Mouse (Mus musculus) cerebellum, postnatal 10 days (tissue): ENCODE measurements around the gene Tmem184b.
A peak's percentile ranks its signal among the peaks of the same experiment; 100 is the strongest.

Experiments
- DNase-seq, 2 experiments: peaks; one replicate each; pipeline ENCODE4 v3.0.0; 2021; ENCODE audit warnings: mixed read lengths in 2 of 2

The Tmem184b gene

DNA sequence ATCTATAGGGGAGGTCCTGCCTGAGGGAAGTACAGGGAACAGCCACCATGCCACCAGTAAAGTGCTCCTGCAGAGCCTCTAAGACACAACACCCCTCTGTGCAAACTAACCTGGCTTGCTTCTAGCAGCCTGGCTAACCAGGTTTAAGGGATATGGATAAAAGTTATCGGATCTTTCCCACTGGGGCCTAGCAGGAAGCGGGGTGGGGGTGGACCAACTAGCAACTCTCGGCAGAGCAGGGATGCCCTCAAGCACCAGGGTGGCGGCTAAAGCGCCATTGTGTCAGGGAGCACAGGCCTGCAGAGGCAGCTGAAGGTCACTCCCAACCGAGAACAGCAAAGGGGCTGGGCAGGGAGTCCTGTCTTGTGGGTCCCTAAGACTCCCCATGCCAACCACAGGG lies 39.2 kb downstream of the Tmem184b start:
- no peak for DNase-seq

DNA sequence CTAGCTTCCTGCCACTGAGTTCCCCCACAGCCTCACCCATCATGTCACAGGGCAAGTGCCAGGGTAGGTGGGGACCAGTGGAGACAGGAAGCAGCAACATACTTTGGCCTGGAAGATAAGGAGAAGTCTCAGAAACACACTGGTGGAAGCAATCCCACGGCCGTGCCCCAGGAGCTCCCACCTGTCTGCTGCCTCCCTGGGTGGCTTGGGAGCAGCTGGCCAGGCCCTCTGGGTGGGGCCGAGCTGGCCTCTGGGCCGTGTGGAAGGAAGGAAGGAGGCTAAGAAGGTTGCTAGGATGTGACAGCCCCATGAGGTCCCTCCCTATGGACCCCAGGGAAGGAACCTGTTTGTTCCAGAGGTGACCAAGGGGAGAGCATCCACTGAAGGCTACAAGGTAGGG lies 42.3 kb downstream of the Tmem184b start:
- DNase-seq, result no peak

GRCm38 (mm10) chr15:79360371-79360770 lies 43.0 kb downstream of the Tmem184b start:
- DNase-seq, result no peak

DNA sequence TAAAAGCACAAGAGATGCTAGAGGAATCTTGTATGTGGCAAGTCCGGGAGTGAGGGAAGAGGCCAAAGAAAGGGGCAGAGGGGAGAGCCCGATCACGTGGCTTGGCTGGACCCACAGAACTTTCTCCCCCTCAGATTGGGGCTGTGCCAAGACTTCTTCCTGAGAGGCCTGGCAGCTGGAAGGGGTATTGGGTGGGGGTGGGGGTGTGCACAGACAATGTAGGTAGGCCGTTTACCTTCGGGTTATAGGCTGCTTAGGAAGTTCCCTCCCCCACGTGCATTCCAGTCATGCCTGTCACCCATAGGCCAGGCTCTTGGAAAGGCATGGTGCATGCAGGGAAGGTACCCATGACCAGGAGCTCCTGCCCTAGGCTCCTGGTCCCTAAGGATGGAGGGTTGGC lies 43.4 kb downstream of the Tmem184b start:
- DNase-seq, result no peak

DNA sequence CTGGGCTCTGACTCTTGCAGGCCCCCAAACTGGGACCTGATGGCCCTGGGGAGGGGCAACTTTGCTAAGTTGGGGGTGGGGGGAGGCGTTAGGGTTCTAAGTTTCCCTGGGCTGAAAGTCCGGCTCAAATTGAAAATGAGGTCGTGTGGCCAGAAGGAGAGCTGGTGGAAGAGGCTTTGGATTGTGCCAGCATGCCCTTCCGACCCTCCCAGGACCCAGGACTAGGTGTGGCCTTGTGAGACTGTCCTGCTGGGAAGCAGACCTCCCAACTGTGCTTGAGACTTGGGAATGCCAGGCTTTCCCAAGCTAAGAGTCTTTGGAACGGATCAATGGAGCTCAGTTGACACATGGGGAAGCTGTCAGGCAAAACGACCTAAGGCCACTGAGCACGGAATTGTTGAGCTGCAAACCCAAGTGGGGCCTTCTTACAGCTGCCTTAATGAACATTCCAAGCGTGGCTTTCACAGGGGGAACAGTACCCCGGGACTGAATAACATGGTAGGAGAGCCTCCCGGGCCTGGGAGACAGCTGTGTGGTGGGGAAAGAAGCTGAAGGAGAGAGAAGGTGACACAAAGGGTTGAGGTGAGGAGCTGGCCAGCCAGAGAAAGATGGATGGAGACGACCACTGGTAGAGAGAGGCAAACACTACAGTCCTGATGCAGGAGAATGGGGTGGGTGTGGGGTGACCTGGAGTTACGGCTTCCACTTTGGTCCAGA lies 45.2 kb downstream of the Tmem184b start:
- no peak for DNase-seq

GRCm38 (mm10) chr15:79357036-79357911 lies 46.1 kb downstream of the Tmem184b start:
- DNase-seq, result peak; percentile 69 to 74

- DNase-seq, result no peak
Observed at GRCm38 (mm10) chr15:79356481-79356880, 46.9 kb downstream of the Tmem184b start.

DNA sequence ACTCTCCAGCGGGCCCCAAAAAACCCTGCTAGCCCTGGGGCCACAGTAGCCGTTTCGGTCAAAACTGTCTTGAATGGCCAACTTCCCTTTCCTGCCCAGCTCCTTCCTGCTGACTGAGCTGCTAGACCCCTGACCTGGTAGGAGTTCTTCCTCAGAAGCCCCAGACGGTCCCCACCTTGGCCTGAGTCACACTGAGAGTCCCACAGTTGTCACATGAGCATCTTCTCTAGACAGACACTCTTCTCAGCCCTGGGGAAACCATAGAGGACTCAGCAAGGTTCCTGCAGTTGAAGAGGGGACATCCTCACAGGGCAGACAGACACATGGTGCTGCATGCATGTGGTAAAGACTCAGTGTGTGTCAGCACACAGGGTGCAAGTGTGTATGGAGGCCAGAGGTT lies 48.8 kb downstream of the Tmem184b start:
- DNase-seq, result no peak

- no peak for DNase-seq
Observed at GRCm38 (mm10) chr15:79353690-79354305, 49.6 kb downstream of the Tmem184b start.

GRCm38 (mm10) chr15:79352479-79352878 lies 50.9 kb downstream of the Tmem184b start:
- DNase-seq, result no peak

- peak in 1 of 2 experiments; percentile 25 for DNase-seq
Observed at GRCm38 (mm10) chr15:79351331-79351767, 52.0 kb downstream of the Tmem184b start.

DNA sequence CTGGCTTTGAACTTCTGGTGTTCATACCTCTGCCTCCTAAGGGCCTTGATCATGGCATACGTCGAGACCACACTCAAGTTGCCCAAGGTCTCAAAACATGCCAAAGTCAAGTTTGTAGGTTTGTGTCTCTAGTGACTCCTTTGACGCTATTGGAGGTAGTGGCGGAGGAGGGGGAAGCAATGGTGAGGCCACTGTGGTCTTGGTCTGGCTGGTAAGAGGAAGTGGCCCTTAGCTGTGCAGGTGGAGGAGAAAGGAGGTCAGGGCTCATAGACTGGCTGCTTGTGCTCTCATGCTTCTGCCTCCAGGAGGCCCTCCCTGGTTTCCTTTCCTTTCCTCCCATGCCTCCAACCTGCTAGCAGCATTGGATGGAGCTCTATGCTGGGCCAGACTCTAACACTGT lies 52.5 kb downstream of the Tmem184b start:
- DNase-seq, result no peak

GRCm38 (mm10) chr15:79348651-79349050 lies 54.7 kb downstream of the Tmem184b start:
- DNase-seq, result no peak

DNA sequence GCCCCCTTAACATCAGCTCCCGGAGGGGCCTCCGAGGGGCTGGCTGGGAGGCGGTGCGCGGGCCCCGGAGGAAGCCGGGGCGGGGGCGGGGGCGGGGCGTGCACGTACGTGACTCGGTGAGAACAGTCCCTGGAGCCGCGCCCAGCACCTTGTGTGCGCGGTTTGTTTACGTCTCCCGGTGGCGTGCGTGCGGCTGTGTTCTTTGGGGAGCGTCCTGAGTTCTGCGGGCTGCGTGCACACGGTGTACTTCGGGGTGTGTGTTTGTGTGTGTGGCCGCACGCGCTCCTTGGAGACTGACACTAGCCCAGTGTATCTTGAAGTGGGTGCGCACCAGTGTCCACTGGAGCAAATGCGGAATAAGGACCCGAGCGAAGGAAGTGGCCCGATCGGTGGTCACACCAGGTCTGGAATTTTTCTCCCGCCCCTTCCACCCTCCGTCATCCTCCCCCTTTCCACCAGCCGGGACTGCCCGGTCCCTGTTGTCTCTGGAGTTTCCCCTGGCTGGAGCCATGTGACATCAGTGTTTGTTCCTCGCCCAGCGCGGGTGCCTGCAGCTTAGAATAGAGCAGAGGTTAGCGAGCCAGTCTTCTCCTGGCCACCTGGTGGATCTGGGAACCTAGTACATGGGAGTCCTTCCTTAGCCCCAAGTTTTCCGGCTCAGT lies 55.4 kb downstream of the Tmem184b start:
- DNase-seq, result peak; percentile 77 to 80

DNA sequence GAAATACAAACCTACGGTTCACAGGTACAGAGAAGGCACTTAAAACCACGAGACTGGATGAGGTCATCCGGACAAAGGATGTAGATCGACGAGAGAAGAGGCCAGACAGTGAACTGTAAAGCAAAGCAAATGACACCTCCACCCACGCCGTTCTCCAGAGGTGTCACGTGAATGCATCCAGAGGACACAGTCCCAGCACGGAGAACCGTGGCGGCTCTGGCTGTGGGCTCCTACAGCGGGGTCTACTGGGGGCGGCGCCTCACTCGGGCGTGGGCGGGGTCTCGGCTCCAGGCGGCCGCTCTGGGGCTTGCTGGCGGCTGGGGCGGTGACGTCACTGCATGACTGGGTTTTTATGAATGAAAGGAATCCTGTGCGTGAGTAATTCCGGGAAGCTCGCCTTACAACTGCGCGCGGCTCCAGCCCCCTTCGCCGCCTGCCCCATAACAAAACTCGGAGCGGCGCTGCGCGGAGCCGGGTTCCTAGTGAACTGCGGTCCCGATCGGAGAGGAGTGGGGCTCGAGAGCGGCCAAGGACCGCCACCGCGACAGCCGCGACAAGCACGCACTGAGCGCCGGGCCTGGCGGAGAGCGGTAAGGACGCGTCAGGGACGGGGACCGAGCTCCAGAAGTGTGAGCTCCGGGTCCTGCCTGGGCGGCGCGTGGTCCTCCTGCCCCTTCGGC lies 56.1 kb downstream of the Tmem184b start:
- peak; percentile 96 to 97 for DNase-seq

GRCm38 (mm10) chr15:79346051-79346793 lies 57.1 kb downstream of the Tmem184b start, which contains the start of gene Maff:
Gene Maff, plus strand, starts transcription at chr15:79346621.
- no peak for DNase-seq

- no peak for DNase-seq
Observed at GRCm38 (mm10) chr15:79344627-79345026, 58.7 kb downstream of the Tmem184b start.

- peak in 1 of 2 experiments; percentile 28 for DNase-seq
Observed at GRCm38 (mm10) chr15:79342641-79343337, 60.6 kb downstream of the Tmem184b start.

- no peak for DNase-seq
Observed at GRCm38 (mm10) chr15:79338978-79339377, 64.4 kb downstream of the Tmem184b start.

DNA sequence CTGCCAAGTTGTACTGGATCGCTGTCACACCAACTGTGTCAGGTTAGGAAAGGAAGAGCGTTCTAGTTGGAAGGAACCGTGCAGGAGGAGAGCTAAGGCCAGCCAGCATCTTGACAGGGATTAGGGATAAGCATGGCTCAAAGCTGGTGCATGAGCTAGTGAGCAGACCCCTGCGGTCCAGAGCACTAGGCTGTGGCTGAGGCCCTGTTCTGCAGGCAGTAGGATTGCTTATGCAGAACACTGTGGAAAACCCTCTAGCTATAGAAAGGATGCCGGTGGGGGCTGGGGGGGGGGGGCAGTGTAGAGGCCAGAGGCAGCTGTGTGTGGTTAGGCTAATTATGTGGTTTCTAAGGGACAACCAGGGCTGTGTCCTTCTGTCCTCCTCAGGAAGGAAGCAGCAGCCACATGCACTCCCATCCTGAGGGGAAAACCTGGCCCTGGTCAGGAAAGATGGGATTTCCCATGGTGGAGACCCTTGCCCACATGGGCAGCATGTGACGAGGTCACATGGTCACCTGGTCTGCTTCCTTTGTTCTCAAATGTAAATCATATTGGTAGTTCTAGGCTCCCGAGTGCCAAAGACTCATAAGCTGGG lies 68.2 kb downstream of the Tmem184b start:
- no peak for DNase-seq
